Mouse (Mus musculus) forebrain, embryonic 15.5 days (tissue): Measurements from ENCODE around the gene Zbtb25. TPM values are rescaled to one million over a fixed set of nuclear protein-coding genes. Genes with fewer than 3 reads are reported as not detected.
A peak's percentile ranks its signal among the peaks of the same experiment; 100 is the strongest.

Experiments used
- ATAC-seq: fragments of 200-750 bp; cut with Nextera tagmentation; replicated peaks from 2 replicates; pipeline ENCODE4 v1.8.0; 2017; ENCODE audit warnings: mild to moderate bottlenecking, moderate TSS enrichment, moderate library complexity
- H3K27ac ChIP-seq: fragments of 300-500 bp; sonication (generic); replicated peaks from 2 replicates; pipeline ENCODE4 v1.5.1; 2015; ENCODE audit warnings: mild to moderate bottlenecking, inconsistent platforms
- H3K27me3 ChIP-seq: fragments of 300-500 bp; sonication (generic); 2 replicates; pipeline ENCODE4 v1.6.1; 2015; ENCODE audit warnings: inconsistent platforms
- H3K36me3 ChIP-seq: fragments of 300-500 bp; sonication (generic); 2 replicates; pipeline ENCODE4 v1.6.1; 2015; ENCODE audit warnings: mild to moderate bottlenecking, inconsistent platforms
- H3K4me1 ChIP-seq: fragments of 300-500 bp; sonication (generic); 2 replicates; pipeline ENCODE4 v1.6.1; 2015; ENCODE audit warnings: inconsistent platforms
- H3K4me2 ChIP-seq: fragments of 300-500 bp; sonication (generic); replicated peaks from 2 replicates; pipeline ENCODE4 v1.6.1; 2015; ENCODE audit warnings: mild to moderate bottlenecking, inconsistent platforms
- H3K4me3 ChIP-seq: fragments of 300-500 bp; sonication (generic); 2 replicates; pipeline ENCODE4 v1.5.1; 2015; ENCODE audit warnings: mild to moderate bottlenecking, inconsistent platforms
- H3K9ac ChIP-seq: fragments of 300-500 bp; sonication (generic); replicated peaks from 2 replicates; pipeline ENCODE4 v1.6.1; 2015; ENCODE audit warnings: mild to moderate bottlenecking, inconsistent platforms
- H3K9me3 ChIP-seq: fragments of 300-500 bp; sonication (generic); 2 replicates; pipeline ENCODE4 v1.6.1; 2016; ENCODE audit warnings: inconsistent platforms
- WGBS: fragments of 180-500 bp; shearing (Covaris S2); methylation state at CpG from one replicate; pipeline ENCODE4 v1.1.7; 2015; ENCODE audit warnings: mixed read lengths; 5-methylcytosine and 5-hydroxymethylcytosine counted together
- polyA plus RNA-seq: library from polyadenylated mRNA; unstranded; fragments of >200 nt; fragmentation: Nextera tagmentation; extraction: Ambion mirVana; gene quantifications from 2 replicates; pipeline ENCODE4 v1.2.1, GENCODE M21; 2015

Gene Zbtb25
- polyA plus RNA-seq, result 16.2 and 19.0 TPM in 2 replicates

- Histone ChIP-seq H3K9me3 (no peaks in the 10 kb centered on the region), H3K27me3 (no peaks in the 10 kb centered on the region), H3K36me3 (no peaks in the 10 kb centered on the region), H3K4me1 (peaks cover 37% of the 10 kb centered on the region), H3K4me3 (peak within 1 kb of the TSS; percentile 66), H3K4me2 (peak within 1 kb of the TSS; percentile 90), H3K27ac (peak within 1 kb of the TSS; percentile 98), H3K9ac (peak within 1 kb of the TSS; percentile 99)
- peak; percentile 92 for ATAC-seq
- under 1% methylated on average over 90 of the region's 96 CpGs for WGBS
Observed at GRCm38 (mm10) chr12:76369206-76369977, at the start of gene Zbtb25. Gene Zbtb25, minus strand, starts transcription at chr12:76369602.

- Histone ChIP-seq H3K36me3 (no peaks in the 10 kb centered on the region), H3K4me2 (no peak overlapping the region), H3K4me3 (no peak overlapping the region), H3K4me1 (peaks cover 4% of the 10 kb centered on the region; the same call in 1 of the 2 replicates), H3K9ac (no peak overlapping the region), H3K27me3 (no peaks in the 10 kb centered on the region), H3K27ac (no peak overlapping the region), H3K9me3 (no peaks in the 10 kb centered on the region)
- WGBS, result 91% methylated on average over 5 of the region's 5 CpGs
- no peak for ATAC-seq
Observed at GRCm38 (mm10) chr12:76418346-76418745, 48.9 kb upstream of the Zbtb25 start.

- no peak for ATAC-seq
- WGBS, result 1% methylated on average over 37 of the region's 37 CpGs
- H3K4me2 ChIP-seq, result peak within 1 kb of the TSS; percentile 62
- no peak within 1 kb of the TSS for H3K27ac ChIP-seq
- peak within 1 kb of the TSS; percentile 35 for H3K4me3 ChIP-seq
- peaks cover 4% of the 10 kb centered on the region; the same call in 1 of the 2 replicates for H3K4me1 ChIP-seq
- no peaks in the 10 kb centered on the region for H3K27me3 ChIP-seq
- H3K36me3 ChIP-seq, result no peaks in the 10 kb centered on the region
- 0 out of 2 replicates have a peak within 1 kb of the TSS, but pooled peaks have one; percentile 27 for H3K9ac ChIP-seq
- H3K9me3 ChIP-seq, result no peaks in the 10 kb centered on the region
Observed at GRCm38 (mm10) chr12:76417433-76417854, 48.0 kb upstream of the Zbtb25 start, which contains the start of gene Ppp1r36. Gene Ppp1r36, plus strand, starts transcription at chr12:76417538.

- H3K9me3 ChIP-seq, result no peaks in the 10 kb centered on the region
- no peak overlapping the region for H3K27ac ChIP-seq
- H3K9ac ChIP-seq, result no peak overlapping the region
- 90% methylated on average over 12 of the region's 12 CpGs for WGBS
- H3K27me3 ChIP-seq, result no peaks in the 10 kb centered on the region
- H3K36me3 ChIP-seq, result no peaks in the 10 kb centered on the region
- H3K4me3 ChIP-seq, result no peak overlapping the region
- ATAC-seq, result no peak
- peaks cover 4% of the 10 kb centered on the region; the same call in 1 of the 2 replicates for H3K4me1 ChIP-seq
- H3K4me2 ChIP-seq, result no peak overlapping the region
Observed at GRCm38 (mm10) chr12:76415383-76416010, 46.1 kb upstream of the Zbtb25 start.

GRCm38 (mm10) chr12:76409166-76409565 is 39.8 kb upstream of the Zbtb25 start:
- H3K9me3 ChIP-seq, result no peaks in the 10 kb centered on the region
- peaks cover 36% of the 10 kb centered on the region for H3K27me3 ChIP-seq
- 78% methylated on average over 4 of the region's 4 CpGs for WGBS
- no peak overlapping the region for H3K27ac ChIP-seq
- H3K4me3 ChIP-seq, result no peak overlapping the region
- no peak overlapping the region for H3K4me2 ChIP-seq
- H3K36me3 ChIP-seq, result no peaks in the 10 kb centered on the region
- no peak for ATAC-seq
- H3K4me1 ChIP-seq, result peaks cover 20% of the 10 kb centered on the region
- H3K9ac ChIP-seq, result no peak overlapping the region

GRCm38 (mm10) chr12:76407184-76407583 is 37.8 kb upstream of the Zbtb25 start:
- Histone ChIP-seq H3K4me3 (no peak overlapping the region), H3K9me3 (no peaks in the 10 kb centered on the region), H3K27me3 (peaks cover 44% of the 10 kb centered on the region), H3K9ac (no peak overlapping the region), H3K4me1 (peaks cover 27% of the 10 kb centered on the region), H3K4me2 (no peak overlapping the region), H3K27ac (no peak overlapping the region), H3K36me3 (no peaks in the 10 kb centered on the region)
- 27% methylated on average over 1 of the region's 1 CpGs for WGBS
- ATAC-seq, result no peak

GRCm38 (mm10) chr12:76405971-76406370 is 36.6 kb upstream of the Zbtb25 start:
- H3K27me3 ChIP-seq, result peaks cover 46% of the 10 kb centered on the region
- no peak for ATAC-seq
- no peaks in the 10 kb centered on the region for H3K36me3 ChIP-seq
- no peak overlapping the region for H3K27ac ChIP-seq
- peaks cover 27% of the 10 kb centered on the region for H3K4me1 ChIP-seq
- H3K9me3 ChIP-seq, result no peaks in the 10 kb centered on the region
- peak overlapping the region; percentile 75 for H3K4me2 ChIP-seq
- no peak overlapping the region for H3K9ac ChIP-seq
- peak overlapping the region; percentile 71 for H3K4me3 ChIP-seq
- WGBS, result 3% methylated on average over 23 of the region's 23 CpGs

GRCm38 (mm10) chr12:76405183-76405970 is 36.0 kb upstream of the Zbtb25 start:
- Histone ChIP-seq H3K27me3 (peaks cover 46% of the 10 kb centered on the region), H3K9me3 (no peaks in the 10 kb centered on the region), H3K27ac (no peak overlapping the region), H3K4me2 (peak overlapping the region; percentile 75), H3K4me3 (peak overlapping the region; percentile 71), H3K36me3 (no peaks in the 10 kb centered on the region), H3K4me1 (peaks cover 27% of the 10 kb centered on the region), H3K9ac (no peak overlapping the region)
- WGBS, result 3% methylated on average over 64 of the region's 64 CpGs
- no peak for ATAC-seq

GRCm38 (mm10) chr12:76404836-76405182 is 35.4 kb upstream of the Zbtb25 start:
- 7% methylated on average over 20 of the region's 20 CpGs for WGBS
- Histone ChIP-seq H3K4me2 (peak overlapping the region; percentile 75), H3K9ac (0 out of 2 replicates have a peak overlapping the region, but pooled peaks have one; percentile 8), H3K4me1 (peaks cover 27% of the 10 kb centered on the region), H3K4me3 (peak overlapping the region; percentile 71), H3K36me3 (no peaks in the 10 kb centered on the region), H3K27ac (no peak overlapping the region), H3K27me3 (peaks cover 46% of the 10 kb centered on the region), H3K9me3 (no peaks in the 10 kb centered on the region)
- no peak for ATAC-seq

- Histone ChIP-seq H3K9me3 (no peaks in the 10 kb centered on the region), H3K27ac (peak within 1 kb of the TSS; percentile 92), H3K36me3 (no peaks in the 10 kb centered on the region), H3K9ac (peak within 1 kb of the TSS; percentile 68), H3K4me3 (peak within 1 kb of the TSS; percentile 71), H3K4me2 (peak within 1 kb of the TSS; percentile 75), H3K4me1 (peaks cover 27% of the 10 kb centered on the region), H3K27me3 (peaks cover 46% of the 10 kb centered on the region)
- WGBS, result under 1% methylated on average over 54 of the region's 54 CpGs
- peak; percentile 98 for ATAC-seq
Observed at GRCm38 (mm10) chr12:76403886-76404537, 34.6 kb upstream of the Zbtb25 start, which contains the start of gene Hspa2. Gene Hspa2, plus strand, starts transcription at chr12:76404176.
